Mouse (Mus musculus) regulatory T cell (primary cell): ENCODE data around the gene Rrp36.

Experiments used
- in situ Hi-C: fragments of 300-600 bp; cut with MboI, MseI; formaldehyde crosslinking; loops from one replicate; pipeline ENCODE4 v1.15.1; 2025; ENCODE audit warnings: high pct_unique_total_duplicates

Rrp36 gene

GRCm38 (mm10) chr17:46673850-46674529 is at the start of gene Rrp36:
Gene Rrp36, minus strand, starts transcription at chr17:46674352.
- in situ Hi-C loops, result no loop called here

GRCm38 (mm10) chr17:46721077-46721476 is 46.9 kb upstream of the Rrp36 start:
- in situ Hi-C loops, result loop anchor here (5.0 kb wide), 1 partner anchor 59 kb away; no protein-coding TSS in a partner anchor

GRCm38 (mm10) chr17:46714756-46715481 is 40.8 kb upstream of the Rrp36 start:
- in situ Hi-C loops, result loop anchor here (5.0 kb wide), 1 partner anchor 52 kb away; no protein-coding TSS in a partner anchor

GRCm38 (mm10) chr17:46713849-46714248 is 39.7 kb upstream of the Rrp36 start:
- in situ Hi-C loops, result no loop called here

GRCm38 (mm10) chr17:46712442-46712841 is 38.3 kb upstream of the Rrp36 start:
- in situ Hi-C loops, result no loop called here

GRCm38 (mm10) chr17:46711612-46712271 is 37.6 kb upstream of the Rrp36 start:
- in situ Hi-C loops, result no loop called here

GRCm38 (mm10) chr17:46710959-46711597 is 36.9 kb upstream of the Rrp36 start, which contains the start of gene Pex6:
Gene Pex6, plus strand, starts transcription at chr17:46711463.
- in situ Hi-C loops, result no loop called here

- in situ Hi-C loops, result no loop called here
Measured at GRCm38 (mm10) chr17:46706375-46707089, 32.4 kb upstream of the Rrp36 start.

GRCm38 (mm10) chr17:46704887-46705835 is 31.0 kb upstream of the Rrp36 start, which contains the start of gene Ppp2r5d:
Gene Ppp2r5d, minus strand, starts transcription at chr17:46705111.
- in situ Hi-C loops, result no loop called here

GRCm38 (mm10) chr17:46703971-46704886 is 30.1 kb upstream of the Rrp36 start:
- in situ Hi-C loops, result no loop called here

GRCm38 (mm10) chr17:46702506-46702905 is 28.4 kb upstream of the Rrp36 start:
- in situ Hi-C loops, result no loop called here

- in situ Hi-C loops, result no loop called here
Measured at GRCm38 (mm10) chr17:46702100-46702499, 27.9 kb upstream of the Rrp36 start.

- in situ Hi-C loops, result no loop called here
Measured at GRCm38 (mm10) chr17:46701489-46701888, 27.3 kb upstream of the Rrp36 start.

GRCm38 (mm10) chr17:46699912-46700311 is 25.8 kb upstream of the Rrp36 start:
- in situ Hi-C loops, result no loop called here

- in situ Hi-C loops, result no loop called here
Measured at GRCm38 (mm10) chr17:46699245-46699644, 25.1 kb upstream of the Rrp36 start.

GRCm38 (mm10) chr17:46698515-46698914 is 24.4 kb upstream of the Rrp36 start:
- in situ Hi-C loops, result no loop called here

- in situ Hi-C loops, result no loop called here
Measured at GRCm38 (mm10) chr17:46694517-46695063, 20.4 kb upstream of the Rrp36 start.

- in situ Hi-C loops, result no loop called here
Measured at GRCm38 (mm10) chr17:46691390-46691789, 17.2 kb upstream of the Rrp36 start.

GRCm38 (mm10) chr17:46690665-46691064 is 16.5 kb upstream of the Rrp36 start:
- in situ Hi-C loops, result no loop called here
